Mouse (Mus musculus): ENCODE data around the gene Tspan11.
A peak's percentile ranks its signal among the peaks of the same experiment; 100 is the strongest.

The Tspan11 gene

GRCm38 (mm10) chr6:127887511-127888421 is at the start of gene Tspan11:
Tspan11 (plus strand) TSS chr6:127887589.
- peak; percentile 60 for ATAC-seq (ENCODE audit: low TSS enrichment)

GRCm38 (mm10) chr6:127837910-127838309 is 49.5 kb upstream of the Tspan11 start:
- no peak for ATAC-seq (ENCODE audit: low TSS enrichment)

DNA sequence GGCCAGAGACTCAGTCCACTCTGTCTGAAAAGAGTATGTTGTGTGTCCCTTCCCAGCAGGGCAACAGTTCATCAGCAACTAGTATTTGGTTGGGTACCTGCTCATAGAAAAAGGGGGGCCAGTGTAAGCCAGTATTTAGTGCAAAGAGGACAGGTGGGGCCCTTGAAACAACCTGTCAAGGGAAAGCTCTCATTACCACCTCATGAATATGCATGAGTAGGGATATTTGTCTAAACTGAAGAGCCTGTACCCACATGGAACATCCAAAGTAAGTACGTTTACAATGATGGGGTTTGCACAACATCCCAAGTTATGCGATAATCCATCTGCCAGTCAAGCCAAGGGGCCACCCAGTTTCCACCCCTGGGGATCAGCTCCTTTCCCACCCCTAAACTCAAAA is 47.9 kb upstream of the Tspan11 start:
- no peak for ATAC-seq (ENCODE audit: low TSS enrichment)

GRCm38 (mm10) chr6:127840171-127840570 is 47.2 kb upstream of the Tspan11 start:
- ATAC-seq (ENCODE audit: low TSS enrichment) = peak; percentile 96

- peak; percentile 34; the same call in 1 of the 2 replicates for ATAC-seq (ENCODE audit: low TSS enrichment)
Observed at GRCm38 (mm10) chr6:127841326-127841725, 46.1 kb upstream of the Tspan11 start.

DNA sequence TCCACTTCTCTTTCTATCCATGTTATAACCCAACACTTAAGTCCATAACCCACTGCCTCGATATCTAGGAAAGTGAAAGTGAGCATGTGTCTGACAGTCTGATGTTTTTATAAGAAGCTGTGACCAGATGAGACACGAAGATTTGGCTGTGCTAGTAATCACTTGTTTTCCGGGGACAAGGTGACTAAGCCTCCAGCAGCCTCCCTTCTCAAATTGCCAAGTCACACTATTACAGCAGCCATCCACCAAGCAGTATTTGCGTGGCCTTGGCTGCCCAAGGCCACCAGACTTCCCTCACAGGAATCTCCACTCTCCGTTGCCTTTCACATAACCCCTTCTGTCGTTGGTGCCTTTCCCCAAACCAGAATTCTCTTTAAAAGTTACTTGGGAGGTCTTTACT is 40.9 kb upstream of the Tspan11 start:
- ATAC-seq (ENCODE audit: low TSS enrichment) = no peak

DNA sequence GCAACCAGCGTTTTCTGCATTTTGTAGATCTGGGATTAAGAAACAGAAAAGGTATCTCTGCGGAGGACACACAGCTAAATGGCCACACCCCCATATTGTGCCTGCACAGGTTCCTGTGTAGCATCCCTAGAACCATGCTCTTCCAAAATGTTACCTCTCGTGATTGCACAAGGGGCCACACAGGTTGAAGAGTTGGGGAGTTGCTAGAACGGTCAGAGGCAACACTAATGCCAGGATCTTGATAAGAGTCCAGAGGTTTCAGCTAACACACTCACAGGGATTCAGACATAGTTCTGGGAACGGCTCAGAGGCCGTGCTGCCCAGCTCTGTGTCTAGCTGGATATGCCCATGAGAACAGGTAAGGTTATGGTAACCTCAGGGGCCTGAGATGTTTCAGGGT is 37.9 kb upstream of the Tspan11 start:
- no peak for ATAC-seq (ENCODE audit: low TSS enrichment)

- peak; percentile 77 for ATAC-seq (ENCODE audit: low TSS enrichment)
Observed at GRCm38 (mm10) chr6:127851611-127852010, 35.8 kb upstream of the Tspan11 start.

DNA sequence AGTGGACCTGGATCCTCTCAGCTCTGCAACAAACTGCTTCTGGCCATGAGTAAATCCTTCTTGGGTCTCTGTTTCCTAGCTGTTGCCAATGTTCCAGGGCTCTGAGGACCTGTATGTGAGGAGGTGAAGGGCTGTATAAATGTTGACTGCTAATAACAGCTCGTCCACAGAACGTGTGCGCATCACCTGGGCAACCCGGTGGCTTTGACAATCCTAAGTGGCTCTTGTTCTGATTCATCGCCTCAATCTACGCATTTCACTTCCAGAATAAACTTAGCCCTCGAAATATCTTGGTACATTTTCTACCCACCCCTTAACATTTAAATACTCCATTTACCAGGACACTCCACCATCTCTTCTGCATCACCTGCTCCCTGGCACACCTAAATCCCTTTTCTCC is 34.1 kb upstream of the Tspan11 start:
- no peak; the same call in 1 of the 2 replicates for ATAC-seq (ENCODE audit: low TSS enrichment)

DNA sequence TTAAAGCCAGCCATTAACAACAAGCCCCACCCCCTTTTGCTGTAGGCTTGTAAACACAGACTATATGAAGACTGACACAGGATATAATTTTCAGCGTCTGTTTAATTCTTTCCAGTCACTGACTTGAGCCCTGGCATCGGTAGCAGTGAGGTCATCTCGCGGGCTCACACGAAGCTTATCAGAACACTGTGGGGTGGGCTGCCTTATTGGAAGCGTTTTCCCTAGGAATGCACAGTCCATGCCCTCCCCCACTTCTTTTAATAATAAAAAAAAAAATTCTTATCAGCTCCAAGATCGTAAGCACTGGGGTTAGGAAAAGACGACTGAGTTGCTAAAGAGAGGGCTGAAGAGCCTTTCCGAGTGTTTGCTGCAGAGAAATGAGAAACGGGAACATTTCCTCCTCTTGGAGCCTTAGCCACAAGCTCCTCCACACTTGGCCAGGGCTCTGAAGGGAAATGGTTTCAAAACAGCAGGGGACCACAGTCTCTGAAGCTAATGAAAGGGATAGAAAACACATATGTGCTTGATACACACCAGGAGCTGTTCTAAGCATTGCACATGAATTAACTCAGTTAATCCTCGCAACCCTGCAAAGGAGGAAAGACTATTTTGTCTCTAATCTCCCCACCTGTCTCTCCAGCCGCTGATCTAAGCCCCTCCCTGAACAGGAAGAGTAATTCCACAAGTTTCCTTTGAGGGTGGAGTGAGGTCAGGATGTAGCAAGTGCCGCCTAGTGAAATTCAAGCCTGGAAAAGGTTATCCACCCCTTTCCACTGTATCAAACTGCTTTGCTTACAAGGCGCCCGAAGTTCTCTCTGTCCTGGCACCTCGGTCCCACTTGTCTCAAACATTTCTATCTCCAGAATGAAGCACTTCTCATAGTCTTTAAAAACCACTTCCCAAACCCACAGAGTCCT is 33.4 kb upstream of the Tspan11 start:
- ATAC-seq (ENCODE audit: low TSS enrichment) = 0 out of 2 replicates have a peak, but pooled peaks have one; percentile 39

GRCm38 (mm10) chr6:127854688-127855013 is 32.7 kb upstream of the Tspan11 start:
- no peak for ATAC-seq (ENCODE audit: low TSS enrichment)

DNA sequence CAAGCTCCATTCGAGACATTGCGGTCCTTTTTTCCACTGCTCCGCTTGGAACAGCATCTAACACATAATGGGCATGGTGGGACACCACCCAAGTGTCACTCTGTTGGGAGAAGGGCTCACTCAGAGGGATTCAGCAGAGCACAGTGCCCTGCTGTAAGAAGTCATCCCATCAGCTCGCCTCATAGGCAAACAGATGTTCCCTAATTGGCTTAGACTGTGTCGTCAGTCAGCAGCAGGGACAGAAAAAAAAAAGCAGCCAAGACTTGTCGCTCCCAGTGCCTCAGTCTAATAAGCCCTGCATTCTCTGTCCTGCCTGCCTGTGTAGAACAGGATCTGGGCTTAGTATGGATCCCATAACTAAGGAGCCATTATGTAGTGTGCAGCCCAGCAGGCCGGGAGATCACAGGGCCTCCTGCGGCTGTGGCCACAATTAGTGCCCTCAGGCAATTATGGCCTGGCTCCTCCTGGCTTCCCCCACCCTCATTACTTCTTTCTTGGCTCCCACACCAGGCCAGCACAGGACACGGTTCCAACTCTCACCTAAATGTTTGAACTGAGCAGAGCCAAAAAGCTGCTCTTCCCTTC is 31.6 kb upstream of the Tspan11 start:
- no peak for ATAC-seq (ENCODE audit: low TSS enrichment)

GRCm38 (mm10) chr6:127861951-127862350 is 25.4 kb upstream of the Tspan11 start:
- no peak for ATAC-seq (ENCODE audit: low TSS enrichment)

- no peak for ATAC-seq (ENCODE audit: low TSS enrichment)
Observed at GRCm38 (mm10) chr6:127865391-127865790, 22.0 kb upstream of the Tspan11 start.

DNA sequence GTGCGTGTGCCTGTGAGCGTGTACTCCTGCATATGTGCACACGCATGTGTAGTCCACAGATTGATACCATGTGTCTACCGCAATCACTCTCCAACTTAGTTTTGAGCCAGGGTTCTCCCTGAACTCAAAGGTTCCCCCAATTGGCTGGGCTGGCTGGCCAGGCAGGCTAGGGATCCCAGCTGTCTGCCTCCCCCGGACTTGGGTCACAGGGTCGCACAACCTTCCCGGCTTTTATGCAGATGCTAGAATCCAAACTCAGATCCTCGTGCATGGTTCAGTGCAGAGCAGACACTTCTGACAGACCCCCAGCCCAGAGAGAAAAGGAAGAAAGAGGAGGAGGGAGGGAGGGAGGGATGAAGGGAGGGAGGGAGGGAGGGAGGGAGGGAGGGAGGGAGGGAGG is 18.8 kb upstream of the Tspan11 start:
- ATAC-seq (ENCODE audit: low TSS enrichment) = no peak

- ATAC-seq (ENCODE audit: low TSS enrichment) = no peak
Observed at GRCm38 (mm10) chr6:127869121-127869520, 18.3 kb upstream of the Tspan11 start.

DNA sequence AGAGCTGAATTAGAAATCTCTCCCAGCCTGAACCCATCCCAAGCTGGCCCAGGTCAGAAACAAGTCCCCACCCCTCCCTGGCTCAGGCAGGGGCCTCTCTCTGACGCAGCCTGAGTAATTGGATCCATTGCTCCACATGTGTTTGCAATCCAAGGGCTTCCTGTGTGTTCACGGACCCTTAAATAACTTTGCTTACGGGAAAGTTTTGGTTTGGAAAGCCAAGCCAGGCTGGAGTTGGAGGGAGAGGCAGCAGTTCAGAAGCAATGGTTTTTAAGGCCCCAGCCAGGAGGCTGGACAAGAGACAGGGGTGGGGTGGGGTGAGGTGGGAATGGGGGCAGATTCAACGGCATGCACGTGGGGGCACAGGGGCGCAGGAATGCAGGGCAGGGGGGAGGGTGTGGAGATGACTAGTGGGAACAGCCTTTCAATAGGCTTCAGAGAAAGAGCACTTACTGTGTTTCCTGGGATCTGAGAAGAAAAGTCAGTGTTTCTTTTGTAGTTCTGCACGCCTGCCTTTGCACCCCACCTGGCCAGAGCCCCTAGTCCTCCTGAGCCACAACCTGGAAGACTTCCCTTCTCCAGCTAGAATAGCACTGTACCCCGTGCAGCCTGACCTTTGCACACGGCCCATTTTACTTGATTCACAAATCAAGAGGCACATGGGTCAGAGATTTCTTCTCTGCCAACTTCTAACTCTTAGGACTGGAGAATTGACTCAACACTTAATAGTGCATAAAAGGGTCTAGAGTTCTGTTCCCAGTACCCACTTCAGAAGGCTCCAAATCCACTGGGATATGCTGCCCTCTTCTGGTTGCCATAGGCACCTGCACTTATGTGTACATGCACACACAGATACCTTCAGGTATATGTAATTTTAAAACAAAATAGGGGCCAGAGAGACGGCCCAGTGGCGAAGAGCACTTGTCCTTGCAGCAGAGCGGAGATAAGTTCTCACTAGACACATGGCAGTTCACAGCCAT is 16.8 kb upstream of the Tspan11 start:
- no peak for ATAC-seq (ENCODE audit: low TSS enrichment)

DNA sequence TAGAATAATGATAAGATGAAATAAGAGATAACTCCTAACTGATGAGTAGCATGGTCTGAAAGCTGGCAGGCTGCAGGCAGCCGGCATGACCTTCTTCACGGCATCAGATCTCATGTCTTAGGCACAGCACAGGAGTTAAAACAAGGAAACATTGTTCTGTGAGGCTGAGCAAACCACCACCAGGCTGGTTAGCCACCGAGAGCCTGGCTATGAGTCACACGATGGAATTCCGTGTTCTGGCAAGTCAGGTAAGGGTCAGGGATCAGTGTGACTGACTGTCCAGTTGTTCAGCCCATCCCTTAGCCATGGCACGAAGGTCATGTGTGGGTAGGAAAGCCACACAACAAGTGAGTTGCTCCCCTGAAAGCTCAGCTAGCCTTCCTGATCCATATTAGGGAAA is 16.0 kb upstream of the Tspan11 start:
- no peak for ATAC-seq (ENCODE audit: low TSS enrichment)

- no peak for ATAC-seq (ENCODE audit: low TSS enrichment)
Observed at GRCm38 (mm10) chr6:127872581-127872980, 14.8 kb upstream of the Tspan11 start.

GRCm38 (mm10) chr6:127875883-127876282 is 11.5 kb upstream of the Tspan11 start:
- no peak for ATAC-seq (ENCODE audit: low TSS enrichment)

DNA sequence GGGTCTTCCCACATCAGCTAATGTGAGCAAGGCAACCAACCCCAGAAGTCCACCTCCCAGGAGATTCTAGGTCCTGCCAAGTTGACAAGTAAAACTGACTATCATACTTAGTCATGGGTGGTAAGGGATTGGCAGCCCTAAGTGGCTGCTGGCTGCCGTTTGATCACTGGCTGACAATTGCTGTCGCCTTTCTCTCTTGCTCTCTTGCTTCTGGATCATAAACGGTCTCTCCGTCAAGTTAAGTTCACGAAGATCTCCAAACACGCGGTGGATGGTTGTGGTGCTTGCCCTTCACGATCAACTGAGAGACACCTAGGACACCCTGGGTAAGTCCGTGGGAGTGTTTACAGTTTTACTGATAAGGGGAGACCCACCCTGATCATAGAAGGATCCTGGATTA is 11.0 kb upstream of the Tspan11 start:
- ATAC-seq (ENCODE audit: low TSS enrichment) = no peak
